20 mouse cellular contexts compared by ENCODE assay signal in the genomic region with DNA sequence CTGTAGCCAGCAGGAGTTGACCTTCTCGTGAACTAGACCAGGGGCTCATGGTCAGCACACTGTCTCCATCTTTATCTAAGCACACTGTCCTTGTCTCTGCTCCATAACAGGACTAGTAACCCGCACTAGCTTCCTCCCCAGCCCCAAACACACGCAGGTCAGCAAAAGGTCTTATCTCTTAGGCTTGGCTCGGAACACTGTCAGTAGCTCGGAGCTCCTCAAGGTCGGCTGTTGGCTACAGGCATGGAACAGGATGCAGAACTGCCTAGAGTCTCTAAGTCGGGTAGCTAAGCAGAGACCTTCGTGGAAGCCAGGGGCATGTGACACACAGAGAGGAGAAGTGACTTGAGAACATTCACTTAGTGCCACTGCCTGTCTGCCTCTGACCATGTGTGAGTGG. TPM values are rescaled to one million over a fixed set of nuclear protein-coding genes. Genes with fewer than 3 reads are reported as not detected.
DNase-seq lines count a peak whose midpoint lies in the region; ATAC-seq and TF ChIP-seq lines count a peak whose summit lies in the region.
"Had no signal": no experiment of that assay in that cellular context is flagged by ENCODE, and none has a peak within 500 bp of the region (broad histone marks: within the 10 kb centered on the region; RNA-seq: fewer than 3 reads in every experiment).

No protein-coding gene starts in this region.

- no peaks in the 10 kb centered on the region for H3K27me3 ChIP-seq in liver, adult 2 months (ENCODE audit: control insufficient read depth, insufficient read depth, low read length)
- H3K27me3 ChIP-seq in liver, embryonic 16.5 days (ENCODE audit: control insufficient read depth, insufficient read depth, low read depth, low read length): no peaks in the 10 kb centered on the region
- H3K27me3 ChIP-seq: intestine, embryonic 15.5 days had no signal

- no peak overlapping the region for H3K4me2 ChIP-seq in liver, embryonic 16.5 days (ENCODE audit: low read depth, low read length)
- H3K4me2 ChIP-seq: intestine, embryonic 15.5 days had no signal

- TF ChIP-seq POLR2A in liver, adult 2 months (IDR thresholded peaks at IDR 0.05; ENCODE audit: extremely low read depth, insufficient read depth, low read length): no peak

- peak; percentile 42 for ATAC-seq in liver, embryonic 16.5 days (ENCODE audit: low read depth)
- ATAC-seq: intestine, embryonic 15.5 days had no signal

- H3K9ac ChIP-seq in liver, adult 2 months (ENCODE audit: low read depth, low read length): peak overlapping the region; percentile 16; the same call in 1 of the 2 replicates
- H3K9ac ChIP-seq in liver, embryonic 16.5 days (ENCODE audit: low read depth, low read length): no peak overlapping the region
- H3K9ac ChIP-seq: intestine, embryonic 15.5 days had no signal

- no peak for TF ChIP-seq CTCF in gastrocnemius, adult 2 months (IDR thresholded peaks at IDR 0.05)
- no peak for TF ChIP-seq CTCF in liver, adult 2 months (IDR thresholded peaks at IDR 0.05; ENCODE audit: low read depth, low read length)

- intact Hi-C loops in gastrocnemius, adult 2 months (cut with DNase I): no loop called here

- peak overlapping the region; percentile 92 for H3K27ac ChIP-seq in gastrocnemius, adult 2 months
- peak overlapping the region; percentile 64 for H3K27ac ChIP-seq in liver, adult 2 months (replicated peaks; ENCODE audit: insufficient read depth, low read depth, low read length)
- H3K27ac ChIP-seq in brown adipose tissue, adult 24 weeks (replicated peaks; ENCODE audit: low read depth, low read length): 0 out of 2 replicates have a peak overlapping the region, but pooled peaks have one; percentile 12
- no peak overlapping the region; the same call in 1 of the 2 replicates for H3K27ac ChIP-seq in liver, embryonic 16.5 days (ENCODE audit: low read length)
- H3K27ac ChIP-seq: forebrain, embryonic 10.5 days; intestine, embryonic 15.5 days; stomach, postnatal 0 days had no signal

- 50% methylated on average over 8 of the region's 8 CpGs for WGBS in liver, adult 2 months
- 26% methylated on average over 8 of the region's 8 CpGs for WGBS in liver, embryonic 16.5 days (ENCODE audit: insufficient replicate concordance)

- H3K79me2 ChIP-seq in liver, adult 2 months (ENCODE audit: control insufficient read depth, insufficient read depth, low read length): peaks cover 5% of the 10 kb centered on the region; the same call in 1 of the 2 replicates

- no peaks in the 10 kb centered on the region for H3K36me3 ChIP-seq in liver, adult 2 months (ENCODE audit: control insufficient read depth, insufficient read depth, low read length)
- H3K36me3 ChIP-seq in liver, embryonic 16.5 days (ENCODE audit: control insufficient read depth, insufficient read depth): no peaks in the 10 kb centered on the region

- no peak overlapping the region for H3K4me3 ChIP-seq in gastrocnemius, adult 2 months
- H3K4me3 ChIP-seq in liver, adult 2 months (ENCODE audit: insufficient read depth, low read depth, low read length): no peak overlapping the region
- no peak overlapping the region for H3K4me3 ChIP-seq in brown adipose tissue, adult 24 weeks (ENCODE audit: insufficient read depth, low read depth, low read length)
- no peak overlapping the region for H3K4me3 ChIP-seq in liver, embryonic 16.5 days (ENCODE audit: low read depth, low read length)
- H3K4me3 ChIP-seq: forebrain, embryonic 10.5 days; intestine, embryonic 15.5 days had no signal

- DNase-seq in gastrocnemius, adult 2 months: no peak
- no peak for DNase-seq in gastrocnemius, adult 18-20 months (ENCODE audit: low spot score)
- DNase-seq in liver, adult 2 months (ENCODE audit: extremely low read depth, low read depth, low spot score): peak; percentile 37
- no peak for DNase-seq in liver
- no peak for DNase-seq in yolk sac, embryonic 10.5 days (ENCODE audit: low spot score)
- DNase-seq in neural tube, embryonic 10.5 days (ENCODE audit: extremely low spot score, low spot score): no peak
- DNase-seq: cerebellum, adult 9-10 months; embryo, embryonic 11 days had no signal

- no peaks in the 10 kb centered on the region for H3K9me3 ChIP-seq in liver, embryonic 16.5 days (replicated peaks; ENCODE audit: control insufficient read depth, low read length)
- H3K9me3 ChIP-seq: forebrain, embryonic 10.5 days; intestine, embryonic 15.5 days had no signal

- H3K4me1 ChIP-seq in liver, adult 2 months (ENCODE audit: control insufficient read depth, insufficient read depth, low read length): peaks cover 14% of the 10 kb centered on the region; the same call in 1 of the 2 replicates
- H3K4me1 ChIP-seq in brown adipose tissue, adult 24 weeks (ENCODE audit: control insufficient read depth, insufficient read depth, insufficient read length, low read length): peaks cover 37% of the 10 kb centered on the region
- H3K4me1 ChIP-seq in liver, embryonic 16.5 days (ENCODE audit: control insufficient read depth, low read depth, low read length): no peaks in the 10 kb centered on the region; the same call in none of the 2 replicates

RNA-seq across cellular contexts. Expression of a gene that starts 1.9 kb away (rescaled TPM):
- under 1 TPM in 1 of 2 experiments, not detected in 1; 0.33 TPM for total RNA-seq in gastrocnemius, adult 2 months (2021)
- not detected for total RNA-seq in gastrocnemius, adult 18-20 months (2021)
- total RNA-seq in liver, adult 2 months (2014; rRNA removed): 0.40 and 0.55 TPM in 2 replicates
- polyA plus RNA-seq in liver, adult 2 months (2012; rRNA removed): 0.76 and 1.0 TPM in 2 replicates
- not detected in 2 replicates for polyA plus RNA-seq in brown adipose tissue, adult 24 weeks (2012; ENCODE audit: insufficient read depth, insufficient read length, missing spikeins)
- polyA plus RNA-seq in liver, embryonic 16.5 days (2015; fragmentation: Nextera tagmentation; extraction: Ambion mirVana): 0.26 and 0.44 TPM in 2 replicates
- total RNA-seq: hematopoietic stem cell, adult 5-6 weeks had no signal

RNA-seq across cellular contexts. Expression of a gene that starts 7.0 kb away (rescaled TPM):
- total RNA-seq in gastrocnemius, adult 2 months (2021): 1 to 10 TPM; 3.8 to 5.6 TPM
- total RNA-seq in gastrocnemius, adult 18-20 months (2021): 1 to 10 TPM; 2.2 to 3.4 TPM
- 16.6 and 19.1 TPM in 2 replicates for total RNA-seq in liver, adult 2 months (2014; rRNA removed)
- 41.3 and 43.3 TPM in 2 replicates for polyA plus RNA-seq in liver, adult 2 months (2012; rRNA removed)
- polyA plus RNA-seq in brown adipose tissue, adult 24 weeks (2012; ENCODE audit: insufficient read depth, insufficient read length, missing spikeins): 7.1 and 8.7 TPM in 2 replicates
- polyA plus RNA-seq in liver, embryonic 16.5 days (2015; fragmentation: Nextera tagmentation; extraction: Ambion mirVana): 6.0 and 7.9 TPM in 2 replicates

RNA-seq across cellular contexts. Expression of a gene that starts 7.6 kb away (rescaled TPM):
- total RNA-seq in gastrocnemius, adult 2 months (2021): not detected
- total RNA-seq in gastrocnemius, adult 18-20 months (2021): not detected
- not detected in 2 replicates for total RNA-seq in liver, adult 2 months (2014; rRNA removed)
- polyA plus RNA-seq in liver, adult 2 months (2012; rRNA removed): not detected in 2 replicates
- not detected in 2 replicates for polyA plus RNA-seq in brown adipose tissue, adult 24 weeks (2012; ENCODE audit: insufficient read depth, insufficient read length, missing spikeins)
- not detected in 2 replicates for polyA plus RNA-seq in liver, embryonic 16.5 days (2015; fragmentation: Nextera tagmentation; extraction: Ambion mirVana)
- total RNA-seq: hematopoietic stem cell, adult 5-6 weeks; left cerebral cortex, adult 8-10 months; megakaryocyte-erythroid progenitor cell, adult 5-6 weeks had no signal
- polyA plus RNA-seq: brain, embryonic 14.5 days; large intestine, adult 2 months; limb, embryonic 14.5 days; urinary bladder, adult 2 months had no signal

RNA-seq across cellular contexts. Expression of a gene that starts 7.6 kb away (rescaled TPM):
- total RNA-seq in gastrocnemius, adult 2 months (2021): 10 to 100 TPM; 42.2 to 82.6 TPM
- total RNA-seq in gastrocnemius, adult 18-20 months (2021): 10 to 100 TPM; 44.8 to 64.4 TPM
- total RNA-seq in liver, adult 2 months (2014; rRNA removed): 270 and 282 TPM in 2 replicates
- polyA plus RNA-seq in liver, adult 2 months (2012; rRNA removed): 968 and 1,028 TPM in 2 replicates
- 194 and 274 TPM in 2 replicates for polyA plus RNA-seq in brown adipose tissue, adult 24 weeks (2012; ENCODE audit: insufficient read depth, insufficient read length, missing spikeins)
- 391 and 458 TPM in 2 replicates for polyA plus RNA-seq in liver, embryonic 16.5 days (2015; fragmentation: Nextera tagmentation; extraction: Ambion mirVana)

RNA-seq across cellular contexts. Expression of a gene that starts 18.9 kb away (rescaled TPM):
- total RNA-seq in gastrocnemius, adult 2 months (2021): 1 to 10 TPM in 1 of 2 experiments, under 1 TPM in 1; 0.69 to 1.4 TPM
- 1 to 10 TPM in 1 of 2 experiments, under 1 TPM in 1; 0.97 to 1.3 TPM for total RNA-seq in gastrocnemius, adult 18-20 months (2021)
- 11.2 and 11.3 TPM in 2 replicates for total RNA-seq in liver, adult 2 months (2014; rRNA removed)
- polyA plus RNA-seq in liver, adult 2 months (2012; rRNA removed): 48.6 and 79.4 TPM in 2 replicates
- polyA plus RNA-seq in brown adipose tissue, adult 24 weeks (2012; ENCODE audit: insufficient read depth, insufficient read length, missing spikeins): not detected in 2 replicates
- polyA plus RNA-seq in liver, embryonic 16.5 days (2015; fragmentation: Nextera tagmentation; extraction: Ambion mirVana): 15.2 and 15.4 TPM in 2 replicates
